Mouse (Mus musculus): ENCODE results near the gene Olfr692. TPM values are rescaled to one million over a fixed set of nuclear protein-coding genes. Genes with fewer than 3 reads are reported as not detected.

Gene Olfr692
- polyA plus RNA-seq, 1 experiment from 2014 or later: not detected

GRCm38 (mm10) chr7:105361713-105362112 lies 6.3 kb upstream of the Olfr692 start:
- no peak overlapping the region for H3K4me2 ChIP-seq (replicated peaks; ENCODE audit: low read depth, low read length)
- no peak overlapping the region for H3K27ac ChIP-seq (ENCODE audit: low read length)
- H3K9ac ChIP-seq (replicated peaks; ENCODE audit: low read depth): no peak overlapping the region
- DNase-seq (ENCODE audit: low spot score) (no peak), ATAC-seq (no peak)
- 62% methylated on average over 2 of the region's 2 CpGs for WGBS
- H3K36me3 ChIP-seq (ENCODE audit: insufficient read depth, low read length): no peaks in the 10 kb centered on the region
- TF ChIP-seq CTCF (IDR thresholded peaks at IDR 0.05): no peak
- no peak for TF ChIP-seq EP300 (IDR thresholded peaks at IDR 0.05)
- H3K27me3 ChIP-seq (replicated peaks; ENCODE audit: insufficient read depth, low read length): no peaks in the 10 kb centered on the region
- no peak overlapping the region for H3K4me3 ChIP-seq (ENCODE audit: low read depth, low read length)
- no peaks in the 10 kb centered on the region for H3K9me3 ChIP-seq (ENCODE audit: low read length)
- no peaks in the 10 kb centered on the region for H3K4me1 ChIP-seq (ENCODE audit: insufficient read depth, low read depth, low read length)

- Histone ChIP-seq H3K27ac (ENCODE audit: low read length) (no peak overlapping the region), H3K27me3 (replicated peaks; ENCODE audit: insufficient read depth, low read length) (no peaks in the 10 kb centered on the region), H3K9me3 (ENCODE audit: low read length) (no peaks in the 10 kb centered on the region), H3K4me2 (replicated peaks; ENCODE audit: low read depth, low read length) (no peak overlapping the region), H3K9ac (replicated peaks; ENCODE audit: low read depth) (no peak overlapping the region), H3K36me3 (ENCODE audit: insufficient read depth, low read length) (no peaks in the 10 kb centered on the region), H3K4me3 (ENCODE audit: low read depth, low read length) (no peak overlapping the region), H3K4me1 (ENCODE audit: insufficient read depth, low read depth, low read length) (no peaks in the 10 kb centered on the region)
- WGBS: 83% methylated on average over 5 of the region's 5 CpGs
- no peak for DNase-seq (ENCODE audit: low spot score)
- TF ChIP-seq CTCF (IDR thresholded peaks at IDR 0.05): no peak
- TF ChIP-seq EP300 (IDR thresholded peaks at IDR 0.05): no peak
- ATAC-seq: no peak
These were observed 762 bp upstream of the Olfr692 start for GRCm38 (mm10) chr7:105367268-105367667.

- Histone ChIP-seq H3K4me3 (ENCODE audit: low read depth, low read length) (no peak overlapping the region), H3K36me3 (ENCODE audit: insufficient read depth, low read length) (no peaks in the 10 kb centered on the region), H3K27me3 (replicated peaks; ENCODE audit: insufficient read depth, low read length) (no peaks in the 10 kb centered on the region), H3K9ac (replicated peaks; ENCODE audit: low read depth) (no peak overlapping the region), H3K27ac (ENCODE audit: low read length) (no peak overlapping the region), H3K9me3 (ENCODE audit: low read length) (no peaks in the 10 kb centered on the region), H3K4me1 (ENCODE audit: insufficient read depth, low read depth, low read length) (no peaks in the 10 kb centered on the region), H3K4me2 (replicated peaks; ENCODE audit: low read depth, low read length) (no peak overlapping the region)
- ATAC-seq (no peak), DNase-seq (ENCODE audit: low spot score) (no peak)
- WGBS: 93% methylated on average over 4 of the region's 4 CpGs
- TF ChIP-seq EP300 (IDR thresholded peaks at IDR 0.05) (no peak), CTCF (IDR thresholded peaks at IDR 0.05) (no peak)
These were observed 491 bp downstream of the Olfr692 start for GRCm38 (mm10) chr7:105368521-105368920.

- H3K27me3 ChIP-seq (replicated peaks; ENCODE audit: insufficient read depth, low read length): no peaks in the 10 kb centered on the region
- no peak overlapping the region for H3K4me2 ChIP-seq (replicated peaks; ENCODE audit: low read depth, low read length)
- H3K4me1 ChIP-seq (ENCODE audit: insufficient read depth, low read depth, low read length): no peaks in the 10 kb centered on the region
- DNase-seq (ENCODE audit: low spot score) (peak; percentile 12), ATAC-seq (no peak)
- H3K27ac ChIP-seq (ENCODE audit: low read length): no peak overlapping the region
- no peaks in the 10 kb centered on the region for H3K9me3 ChIP-seq (ENCODE audit: low read length)
- no peak for TF ChIP-seq CTCF (IDR thresholded peaks at IDR 0.05)
- no peak for TF ChIP-seq EP300 (IDR thresholded peaks at IDR 0.05)
- no peak overlapping the region for H3K9ac ChIP-seq (replicated peaks; ENCODE audit: low read depth)
- H3K36me3 ChIP-seq (ENCODE audit: insufficient read depth, low read length): peaks cover 5% of the 10 kb centered on the region
- 71% methylated on average over 1 of the region's 1 CpGs for WGBS
- H3K4me3 ChIP-seq (ENCODE audit: low read depth, low read length): no peak overlapping the region
These were observed 4.9 kb downstream of the Olfr692 start for GRCm38 (mm10) chr7:105372912-105373311.

GRCm38 (mm10) chr7:105373509-105373908 lies 5.5 kb downstream of the Olfr692 start:
- no peak for TF ChIP-seq EP300 (IDR thresholded peaks at IDR 0.05)
- no peak for TF ChIP-seq CTCF (IDR thresholded peaks at IDR 0.05)
- DNase-seq (ENCODE audit: low spot score) (peak; percentile 11), ATAC-seq (peak; percentile 46; the same call in 1 of the 2 replicates)
- no peaks in the 10 kb centered on the region for H3K9me3 ChIP-seq (ENCODE audit: low read length)
- H3K27ac ChIP-seq (ENCODE audit: low read length): no peak overlapping the region
- H3K4me3 ChIP-seq (ENCODE audit: low read depth, low read length): no peak overlapping the region
- H3K9ac ChIP-seq (replicated peaks; ENCODE audit: low read depth): no peak overlapping the region
- H3K4me1 ChIP-seq (ENCODE audit: insufficient read depth, low read depth, low read length): no peaks in the 10 kb centered on the region
- H3K4me2 ChIP-seq (replicated peaks; ENCODE audit: low read depth, low read length): no peak overlapping the region
- 47% methylated on average over 4 of the region's 4 CpGs for WGBS
- peaks cover 5% of the 10 kb centered on the region for H3K36me3 ChIP-seq (ENCODE audit: insufficient read depth, low read length)
- H3K27me3 ChIP-seq (replicated peaks; ENCODE audit: insufficient read depth, low read length): no peaks in the 10 kb centered on the region

GRCm38 (mm10) chr7:105373976-105374375 lies 5.9 kb downstream of the Olfr692 start:
- DNase-seq (ENCODE audit: low spot score) (no peak), ATAC-seq (no peak)
- no peaks in the 10 kb centered on the region for H3K4me1 ChIP-seq (ENCODE audit: insufficient read depth, low read depth, low read length)
- no peak overlapping the region for H3K9ac ChIP-seq (replicated peaks; ENCODE audit: low read depth)
- no peak for TF ChIP-seq CTCF (IDR thresholded peaks at IDR 0.05)
- TF ChIP-seq EP300 (IDR thresholded peaks at IDR 0.05): no peak
- WGBS: 79% methylated on average over 3 of the region's 3 CpGs
- H3K36me3 ChIP-seq (ENCODE audit: insufficient read depth, low read length): peaks cover 5% of the 10 kb centered on the region
- H3K4me3 ChIP-seq (ENCODE audit: low read depth, low read length): no peak overlapping the region
- no peaks in the 10 kb centered on the region for H3K27me3 ChIP-seq (replicated peaks; ENCODE audit: insufficient read depth, low read length)
- no peaks in the 10 kb centered on the region for H3K9me3 ChIP-seq (ENCODE audit: low read length)
- H3K27ac ChIP-seq (ENCODE audit: low read length): no peak overlapping the region
- H3K4me2 ChIP-seq (replicated peaks; ENCODE audit: low read depth, low read length): no peak overlapping the region

GRCm38 (mm10) chr7:105374866-105375265 lies 6.8 kb downstream of the Olfr692 start, which contains the start of gene Gm5901:
TSS of gene Gm5901 (plus strand) at chr7:105375038.
- no peak for ATAC-seq
- H3K27me3 ChIP-seq (replicated peaks; ENCODE audit: insufficient read depth, low read length): no peaks in the 10 kb centered on the region
- no peak within 1 kb of the TSS for H3K4me3 ChIP-seq (ENCODE audit: low read depth, low read length)
- no peaks in the 10 kb centered on the region for H3K9me3 ChIP-seq (ENCODE audit: low read length)
- H3K4me2 ChIP-seq (replicated peaks; ENCODE audit: low read depth, low read length): no peak within 1 kb of the TSS
- TF ChIP-seq CTCF (IDR thresholded peaks at IDR 0.05) (no peak), EP300 (IDR thresholded peaks at IDR 0.05) (no peak)
- H3K9ac ChIP-seq (replicated peaks; ENCODE audit: low read depth): no peak within 1 kb of the TSS
- peaks cover 7% of the 10 kb centered on the region for H3K36me3 ChIP-seq (ENCODE audit: insufficient read depth, low read length)
- no peaks in the 10 kb centered on the region for H3K4me1 ChIP-seq (ENCODE audit: insufficient read depth, low read depth, low read length)
- DNase-seq (ENCODE audit: low spot score): no peak
- 85% methylated on average over 1 of the region's 1 CpGs for WGBS
- no peak within 1 kb of the TSS for H3K27ac ChIP-seq (ENCODE audit: low read length)
